Comparison of ENCODE assay signal across 8 mouse cellular contexts in the genomic region with DNA sequence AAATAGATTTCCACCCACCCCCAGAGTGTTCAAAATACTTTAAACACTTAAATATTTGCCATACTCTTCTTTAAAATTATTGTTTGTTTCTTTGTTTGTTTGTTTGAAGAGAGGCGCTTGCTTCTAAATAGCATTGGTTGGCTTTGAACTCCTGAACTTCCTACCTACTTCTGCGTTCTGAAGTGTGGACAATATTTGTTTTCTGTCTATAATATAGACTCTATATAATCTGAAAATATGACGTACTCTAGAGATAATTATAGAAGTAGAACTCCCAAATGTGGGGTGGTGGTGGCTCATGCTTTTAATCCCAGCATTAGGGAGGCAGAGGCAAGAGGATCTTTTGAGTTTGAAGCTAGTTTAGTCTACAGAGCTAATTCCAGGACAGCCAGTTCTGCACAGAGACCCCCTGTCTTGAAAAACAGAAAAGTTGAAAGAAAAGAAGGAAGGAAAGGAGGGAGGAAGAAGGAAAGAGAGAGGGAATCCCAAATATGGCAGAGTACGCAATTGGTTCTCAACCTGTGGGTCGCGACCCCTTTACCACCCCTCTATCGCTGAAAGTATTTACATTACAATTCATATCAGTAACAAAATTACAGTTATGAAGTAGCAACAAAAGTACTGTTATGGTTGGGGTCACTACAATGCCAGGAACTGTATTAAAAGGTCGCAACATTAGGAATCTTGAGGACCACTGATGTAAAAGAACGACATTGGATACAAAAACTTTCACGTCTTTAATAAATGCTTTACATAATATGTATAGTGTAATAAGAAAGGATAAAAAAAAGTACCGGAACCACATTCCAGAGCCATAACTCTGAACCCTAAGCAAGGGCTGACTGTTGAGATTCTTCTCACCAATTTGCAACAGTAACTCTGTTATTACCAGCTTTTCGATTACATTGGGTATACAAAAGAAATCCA. TPM values are rescaled to one million over a fixed set of nuclear protein-coding genes. Genes with fewer than 3 reads are reported as not detected.
DNase-seq lines count a peak whose midpoint lies in the region; ATAC-seq and TF ChIP-seq lines count a peak whose summit lies in the region.

No protein-coding gene starts in this region.

- WGBS in heart, embryonic 13.5 days, result 37% methylated on average over 12 of the region's 12 CpGs
- 37% methylated on average over 12 of the region's 12 CpGs for WGBS in heart, postnatal 0 days
- 51% methylated on average over 10 of the region's 12 CpGs for WGBS in macrophage (ENCODE audit: missing documents)

- H3K27me3 ChIP-seq in heart, embryonic 13.5 days (replicated peaks), result peaks cover 8% of the 10 kb centered on the region
- no peaks in the 10 kb centered on the region for H3K27me3 ChIP-seq in G1E (ENCODE audit: insufficient read depth, low read length)
- no peaks in the 10 kb centered on the region for H3K27me3 ChIP-seq in heart, postnatal 0 days (ENCODE audit: control insufficient read depth, insufficient read depth, low read length)

- H3K4me1 ChIP-seq in heart, embryonic 13.5 days, result peaks cover 24% of the 10 kb centered on the region
- peaks cover 39% of the 10 kb centered on the region for H3K4me1 ChIP-seq in G1E (ENCODE audit: insufficient read depth, low read depth, low read length)
- H3K4me1 ChIP-seq in heart, postnatal 0 days (ENCODE audit: control insufficient read depth, insufficient read depth), result peaks cover 7% of the 10 kb centered on the region; the same call in 1 of the 2 replicates

- TF ChIP-seq EP300 in heart, postnatal 0 days (IDR thresholded peaks at IDR 0.05; ENCODE audit: low read depth), result no peak

- no peaks in the 10 kb centered on the region for H3K9me3 ChIP-seq in heart, embryonic 13.5 days
- H3K9me3 ChIP-seq in G1E (replicated peaks), result no peaks in the 10 kb centered on the region
- H3K9me3 ChIP-seq in heart, postnatal 0 days (replicated peaks; ENCODE audit: control insufficient read depth, low read length), result no peaks in the 10 kb centered on the region

- peaks cover 14% of the 10 kb centered on the region for H3K36me3 ChIP-seq in heart, embryonic 13.5 days
- H3K36me3 ChIP-seq in G1E (replicated peaks) (peaks cover 14% of the 10 kb centered on the region), macrophage (ENCODE audit: inconsistent target) (no peaks in the 10 kb centered on the region)
- H3K36me3 ChIP-seq in heart, postnatal 0 days (replicated peaks; ENCODE audit: control insufficient read depth, insufficient read depth, low read length), result peaks cover 4% of the 10 kb centered on the region; the same call in 1 of the 2 replicates

- ATAC-seq in heart, embryonic 13.5 days (ENCODE audit: extremely low read depth, insufficient number of reproducible peaks, low FRiP score, low TSS enrichment), result no peak
- no peak for ATAC-seq in G1E (ENCODE audit: extremely low read depth, insufficient number of reproducible peaks, low FRiP score, poor library complexity, severe bottlenecking)
- ATAC-seq in heart, postnatal 0 days (ENCODE audit: insufficient read depth, low read depth), result no peak

- H3K27ac ChIP-seq in heart, embryonic 13.5 days (replicated peaks), result no peak overlapping the region
- no peak overlapping the region for H3K27ac ChIP-seq in heart, postnatal 0 days (ENCODE audit: low read depth)
- no peak overlapping the region for H3K27ac ChIP-seq in macrophage

- peaks cover 34% of the 10 kb centered on the region for H3K79me2 ChIP-seq in macrophage (ENCODE audit: inconsistent target)

- intact Hi-C loops in heart, postnatal 10 days (cut with DNase I), result no loop called here

- H3K4me2 ChIP-seq in heart, embryonic 13.5 days, result peak overlapping the region; percentile 72
- H3K4me2 ChIP-seq in heart, postnatal 0 days (ENCODE audit: low read depth, low read length), result peak overlapping the region; percentile 55

- peak overlapping the region; percentile 98 for H3K9ac ChIP-seq in heart, embryonic 13.5 days
- no peak overlapping the region for H3K9ac ChIP-seq in heart, postnatal 0 days (replicated peaks; ENCODE audit: low read depth, low read length)

- no peak for DNase-seq in heart, postnatal 10 days
- DNase-seq in G1E (ENCODE audit: low spot score), result no peak
- DNase-seq in heart, postnatal 0 days (ENCODE audit: low spot score), result no peak
- DNase-seq in thymus, postnatal 0 days (ENCODE audit: low spot score), result no peak
- no peak for DNase-seq in kidney, adult 11 months
- DNase-seq in adrenal gland, postnatal 10 days, result no peak

- H3K4me3 ChIP-seq in heart, embryonic 13.5 days, result peak overlapping the region; percentile 84
- H3K4me3 ChIP-seq in G1E (ENCODE audit: low read depth, low read length), result peak overlapping the region; percentile 92
- H3K4me3 ChIP-seq in heart, postnatal 0 days (ENCODE audit: low read depth, low read length), result peak overlapping the region; percentile 87
- H3K4me3 ChIP-seq in macrophage (ENCODE audit: inconsistent target), result peak overlapping the region; percentile 75

- no peak for TF ChIP-seq CTCF in G1E (IDR thresholded peaks at IDR 0.05; ENCODE audit: low read depth, low read length)
- no peak for TF ChIP-seq CTCF in heart, postnatal 0 days (IDR thresholded peaks at IDR 0.05; ENCODE audit: low read depth)

RNA-seq across cellular contexts. Expression of gene Tia1, which starts 1.1 kb away (rescaled TPM):
- polyA plus RNA-seq in heart, embryonic 13.5 days (2015; fragmentation: Nextera tagmentation; extraction: Ambion mirVana), result 120 and 125 TPM in 2 replicates
- 10 to 100 TPM; 43.1 to 54.0 TPM for total RNA-seq in heart, postnatal 10 days (2021)
- 141 and 165 TPM in 2 replicates for total RNA-seq in G1E (2014; fragmentation: Nextera tagmentation)
- total RNA-seq in G1E (2017), result 82.2 and 84.0 TPM in 2 replicates
- polyA plus RNA-seq in G1E (2012), result 20.1 and 25.4 TPM in 2 replicates
- 50.5 and 76.7 TPM in 2 replicates for total RNA-seq in heart, postnatal 0 days (2014; rRNA removed; ENCODE audit: low replicate concordance)
- polyA plus RNA-seq in heart, postnatal 0 days (2015; fragmentation: Nextera tagmentation; extraction: Ambion mirVana), result 67.8 and 72.0 TPM in 2 replicates
- total RNA-seq in macrophage (2018; cell fraction: chromatin; rRNA removed), result 100 to 1,000 TPM in 19 of 26 experiments, 10 to 100 TPM in 7; 49.4 to 334 (median 192) TPM
- total RNA-seq in macrophage (2018; cell fraction: cytosol; rRNA removed), result 10 to 100 TPM in 11 of 26 experiments, 1 to 10 TPM in 15; 4.2 to 21.6 (median 9.6) TPM
- total RNA-seq in macrophage (2018; cell fraction: nucleus; rRNA removed), result 100 to 1,000 TPM in 11 of 26 experiments, 10 to 100 TPM in 15; 27.4 to 211 (median 85.4) TPM
- 11.3 to 18.2 TPM (median 14.0 TPM) in 3 replicates for polyA plus RNA-seq in macrophage (2018)
- polyA plus RNA-seq in thymus, postnatal 0 days (2015; fragmentation: Nextera tagmentation; extraction: Ambion mirVana), result 170 and 184 TPM in 2 replicates
- total RNA-seq in adrenal gland, postnatal 10 days (2021), result 10 to 100 TPM; 43.8 to 86.4 TPM

RNA-seq across cellular contexts. Expression of gene Pcyox1, which starts 6.0 kb away (rescaled TPM):
- polyA plus RNA-seq in heart, embryonic 13.5 days (2015; fragmentation: Nextera tagmentation; extraction: Ambion mirVana), result 51.2 and 52.0 TPM in 2 replicates
- 10 to 100 TPM; 62.8 to 70.7 TPM for total RNA-seq in heart, postnatal 10 days (2021)
- total RNA-seq in G1E (2014; fragmentation: Nextera tagmentation) (55.5 and 72.3 TPM in 2 replicates), G1E (2017) (31.4 and 44.7 TPM in 2 replicates)
- polyA plus RNA-seq in G1E (2012) (41.4 and 44.9 TPM in 2 replicates), macrophage (2018) (69.4 to 127 TPM (median 122 TPM) in 3 replicates)
- 44.5 and 55.8 TPM in 2 replicates for total RNA-seq in heart, postnatal 0 days (2014; rRNA removed; ENCODE audit: low replicate concordance)
- 44.5 and 44.7 TPM in 2 replicates for polyA plus RNA-seq in heart, postnatal 0 days (2015; fragmentation: Nextera tagmentation; extraction: Ambion mirVana)
- 10 to 100 TPM in 19 of 26 experiments, 1 to 10 TPM in 7; 4.0 to 68.5 (median 23.6) TPM for total RNA-seq in macrophage (2018; cell fraction: chromatin; rRNA removed)
- total RNA-seq in macrophage (2018; cell fraction: cytosol; rRNA removed), result 100 to 1,000 TPM in 16 of 26 experiments, 10 to 100 TPM in 10; 71.2 to 169 (median 108) TPM
- 100 to 1,000 TPM in 11 of 26 experiments, 10 to 100 TPM in 15; 38.8 to 158 (median 98.4) TPM for total RNA-seq in macrophage (2018; cell fraction: nucleus; rRNA removed)
- polyA plus RNA-seq in thymus, postnatal 0 days (2015; fragmentation: Nextera tagmentation; extraction: Ambion mirVana), result 28.8 and 32.8 TPM in 2 replicates
- 100 to 1,000 TPM; 149 to 167 TPM for total RNA-seq in adrenal gland, postnatal 10 days (2021)

RNA-seq across cellular contexts. Expression of gene Gm44790, which starts 23.5 kb away (rescaled TPM):
- polyA plus RNA-seq in heart, embryonic 13.5 days (2015; fragmentation: Nextera tagmentation; extraction: Ambion mirVana), result 0.60 TPM in 1 of 2 replicates, not detected in the other
- total RNA-seq in heart, postnatal 10 days (2021), result under 1 TPM in 1 of 2 experiments, not detected in 1; 0.93 TPM
- total RNA-seq in G1E (2014; fragmentation: Nextera tagmentation), result not detected in 2 replicates
- total RNA-seq in G1E (2017), result 0.87 TPM in 1 of 2 replicates, not detected in the other
- 0.78 TPM in 1 of 2 replicates, not detected in the other for polyA plus RNA-seq in G1E (2012)
- 0.46 TPM in 1 of 2 replicates, not detected in the other for total RNA-seq in heart, postnatal 0 days (2014; rRNA removed; ENCODE audit: low replicate concordance)
- not detected in 2 replicates for polyA plus RNA-seq in heart, postnatal 0 days (2015; fragmentation: Nextera tagmentation; extraction: Ambion mirVana)
- total RNA-seq in macrophage (2018; cell fraction: chromatin; rRNA removed), result 1 to 10 TPM in 9 of 26 experiments, not detected in 17; 1.1 to 4.0 (median 2.0) TPM
- under 1 TPM in 2 of 26 experiments, not detected in 24; 0.20 to 0.31 TPM for total RNA-seq in macrophage (2018; cell fraction: cytosol; rRNA removed)
- 1 to 10 TPM in 2 of 26 experiments, under 1 TPM in 1, not detected in 23; 0.78 to 2.1 (median 1.0) TPM for total RNA-seq in macrophage (2018; cell fraction: nucleus; rRNA removed)
- polyA plus RNA-seq in macrophage (2018), result not detected in 3 replicates
- 0.25 and 0.31 TPM in 2 replicates for polyA plus RNA-seq in thymus, postnatal 0 days (2015; fragmentation: Nextera tagmentation; extraction: Ambion mirVana)
- under 1 TPM in 1 of 2 experiments, not detected in 1; 0.85 TPM for total RNA-seq in adrenal gland, postnatal 10 days (2021)

RNA-seq across cellular contexts. Expression of gene Snrpg, which starts 31.8 kb away (rescaled TPM):
- 315 and 377 TPM in 2 replicates for polyA plus RNA-seq in heart, embryonic 13.5 days (2015; fragmentation: Nextera tagmentation; extraction: Ambion mirVana)
- total RNA-seq in heart, postnatal 10 days (2021), result 10 to 100 TPM; 64.9 to 74.6 TPM
- total RNA-seq in G1E (2014; fragmentation: Nextera tagmentation) (114 and 123 TPM in 2 replicates), G1E (2017) (111 and 130 TPM in 2 replicates)
- polyA plus RNA-seq in G1E (2012) (24.8 and 25.1 TPM in 2 replicates), macrophage (2018) (12.5 to 46.1 TPM (median 31.1 TPM) in 3 replicates)
- total RNA-seq in heart, postnatal 0 days (2014; rRNA removed; ENCODE audit: low replicate concordance), result 35.6 and 52.8 TPM in 2 replicates
- polyA plus RNA-seq in heart, postnatal 0 days (2015; fragmentation: Nextera tagmentation; extraction: Ambion mirVana), result 159 and 170 TPM in 2 replicates
- total RNA-seq in macrophage (2018; cell fraction: chromatin; rRNA removed), result 10 to 100 TPM in 4 of 26 experiments, 1 to 10 TPM in 21, not detected in 1; 1.5 to 20.4 (median 5.9) TPM
- 10 to 100 TPM; 17.6 to 37.9 (median 25.2) TPM for total RNA-seq in macrophage (2018; cell fraction: cytosol; rRNA removed)
- 10 to 100 TPM in 6 of 26 experiments, 1 to 10 TPM in 20; 4.5 to 22.3 (median 8.0) TPM for total RNA-seq in macrophage (2018; cell fraction: nucleus; rRNA removed)
- polyA plus RNA-seq in thymus, postnatal 0 days (2015; fragmentation: Nextera tagmentation; extraction: Ambion mirVana), result 649 and 709 TPM in 2 replicates
- total RNA-seq in adrenal gland, postnatal 10 days (2021), result 100 to 1,000 TPM; 222 to 235 TPM

RNA-seq across cellular contexts. Expression of gene C87436, which starts 35.2 kb away (rescaled TPM):
- 16.8 and 20.0 TPM in 2 replicates for polyA plus RNA-seq in heart, embryonic 13.5 days (2015; fragmentation: Nextera tagmentation; extraction: Ambion mirVana)
- 10 to 100 TPM; 10.5 to 11.4 TPM for total RNA-seq in heart, postnatal 10 days (2021)
- total RNA-seq in G1E (2014; fragmentation: Nextera tagmentation), result 33.0 and 37.6 TPM in 2 replicates
- total RNA-seq in G1E (2017), result 22.3 and 23.2 TPM in 2 replicates
- 4.4 and 7.0 TPM in 2 replicates for polyA plus RNA-seq in G1E (2012)
- total RNA-seq in heart, postnatal 0 days (2014; rRNA removed; ENCODE audit: low replicate concordance), result 9.1 and 9.9 TPM in 2 replicates
- polyA plus RNA-seq in heart, postnatal 0 days (2015; fragmentation: Nextera tagmentation; extraction: Ambion mirVana), result 16.4 and 16.9 TPM in 2 replicates
- 10 to 100 TPM in 18 of 26 experiments, 1 to 10 TPM in 8; 3.5 to 42.6 (median 15.7) TPM for total RNA-seq in macrophage (2018; cell fraction: chromatin; rRNA removed)
- 10 to 100 TPM in 8 of 26 experiments, 1 to 10 TPM in 18; 3.0 to 14.3 (median 9.1) TPM for total RNA-seq in macrophage (2018; cell fraction: cytosol; rRNA removed)
- total RNA-seq in macrophage (2018; cell fraction: nucleus; rRNA removed), result 10 to 100 TPM in 14 of 26 experiments, 1 to 10 TPM in 12; 2.6 to 39.4 (median 12.5) TPM
- 8.0 to 12.3 TPM (median 8.9 TPM) in 3 replicates for polyA plus RNA-seq in macrophage (2018)
- polyA plus RNA-seq in thymus, postnatal 0 days (2015; fragmentation: Nextera tagmentation; extraction: Ambion mirVana), result 29.8 and 30.8 TPM in 2 replicates
- 10 to 100 TPM; 15.3 to 17.7 TPM for total RNA-seq in adrenal gland, postnatal 10 days (2021)
